Mouse (Mus musculus): Measurements from ENCODE around the gene Sgf29. TPM values are rescaled to one million over a fixed set of nuclear protein-coding genes. Genes with fewer than 3 reads are reported as not detected.

Sgf29 gene
- polyA plus RNA-seq, 1 experiment from 2014 or later, result 53.7 TPM

DNA sequence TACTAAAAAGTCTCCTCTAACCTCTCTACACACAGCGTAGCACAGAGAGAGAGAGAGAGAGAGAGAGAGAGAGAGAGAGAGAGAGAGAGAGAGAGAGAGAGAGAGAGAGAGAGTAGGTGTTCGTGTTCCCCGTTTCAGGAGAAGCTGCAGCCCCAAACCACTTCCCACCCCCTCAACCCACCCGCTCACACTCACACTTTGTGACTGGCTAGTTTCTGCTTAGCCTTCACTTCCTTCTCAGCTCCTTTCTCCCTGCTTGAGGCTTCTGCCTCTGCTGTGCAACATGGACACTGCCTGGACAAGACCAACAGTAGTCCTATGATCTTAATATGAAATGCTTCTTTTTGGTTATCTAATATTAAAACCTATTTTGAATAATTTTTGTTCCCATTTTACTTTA lies 61.2 kb downstream of the Sgf29 start:
- Histone ChIP-seq H3K4me3 (ENCODE audit: low read depth, low read length) (no peak overlapping the region), H3K4me1 (replicated peaks; ENCODE audit: control insufficient read depth, insufficient read depth, low read length) (peaks cover 4% of the 10 kb centered on the region), H3K4me2 (no peak overlapping the region), H3K27ac (ENCODE audit: low read depth, low read length) (no peak overlapping the region), H3K27me3 (replicated peaks; ENCODE audit: control insufficient read depth, insufficient read depth, low read length) (no peaks in the 10 kb centered on the region; the same call in 1 of the 2 replicates), H3K36me3 (ENCODE audit: control insufficient read depth, insufficient read depth, low read length) (no peaks in the 10 kb centered on the region), H3K9ac (ENCODE audit: low read depth, low read length) (no peak overlapping the region), H3K9me3 (ENCODE audit: control insufficient read depth, low read length) (no peaks in the 10 kb centered on the region)
- ATAC-seq (replicated peaks; ENCODE audit: low FRiP score), result no peak
- no peak for DNase-seq (ENCODE audit: low spot score)
- WGBS, result 55% methylated on average over 4 of the region's 4 CpGs

- Histone ChIP-seq H3K9me3 (ENCODE audit: control insufficient read depth, low read length) (no peaks in the 10 kb centered on the region), H3K27ac (ENCODE audit: low read depth, low read length) (no peak overlapping the region), H3K9ac (ENCODE audit: low read depth, low read length) (no peak overlapping the region), H3K4me1 (replicated peaks; ENCODE audit: control insufficient read depth, insufficient read depth, low read length) (peaks cover 4% of the 10 kb centered on the region), H3K27me3 (replicated peaks; ENCODE audit: control insufficient read depth, insufficient read depth, low read length) (no peaks in the 10 kb centered on the region), H3K4me2 (no peak overlapping the region), H3K36me3 (ENCODE audit: control insufficient read depth, insufficient read depth, low read length) (no peaks in the 10 kb centered on the region), H3K4me3 (ENCODE audit: low read depth, low read length) (no peak overlapping the region)
- ATAC-seq (replicated peaks; ENCODE audit: low FRiP score), result no peak
- DNase-seq (ENCODE audit: low spot score), result no peak
- WGBS, result 79% methylated on average over 3 of the region's 3 CpGs
Measured at GRCm38 (mm10) chr7:126711910-126712309, 62.8 kb downstream of the Sgf29 start.

GRCm38 (mm10) chr7:126715679-126716078 lies 66.6 kb downstream of the Sgf29 start:
- Histone ChIP-seq H3K4me1 (replicated peaks; ENCODE audit: control insufficient read depth, insufficient read depth, low read length) (no peaks in the 10 kb centered on the region), H3K9me3 (ENCODE audit: control insufficient read depth, low read length) (no peaks in the 10 kb centered on the region), H3K9ac (ENCODE audit: low read depth, low read length) (no peak overlapping the region), H3K27me3 (replicated peaks; ENCODE audit: control insufficient read depth, insufficient read depth, low read length) (no peaks in the 10 kb centered on the region), H3K27ac (ENCODE audit: low read depth, low read length) (no peak overlapping the region), H3K4me3 (ENCODE audit: low read depth, low read length) (no peak overlapping the region), H3K4me2 (no peak overlapping the region), H3K36me3 (ENCODE audit: control insufficient read depth, insufficient read depth, low read length) (no peaks in the 10 kb centered on the region)
- WGBS, result 79% methylated on average over 4 of the region's 4 CpGs
- ATAC-seq (replicated peaks; ENCODE audit: low FRiP score), result no peak
- DNase-seq (ENCODE audit: low spot score), result no peak

GRCm38 (mm10) chr7:126717566-126717965 lies 68.5 kb downstream of the Sgf29 start:
- H3K9me3 ChIP-seq (ENCODE audit: control insufficient read depth, low read length), result no peaks in the 10 kb centered on the region
- H3K36me3 ChIP-seq (ENCODE audit: control insufficient read depth, insufficient read depth, low read length), result no peaks in the 10 kb centered on the region
- no peaks in the 10 kb centered on the region for H3K27me3 ChIP-seq (replicated peaks; ENCODE audit: control insufficient read depth, insufficient read depth, low read length)
- DNase-seq (ENCODE audit: low spot score), result no peak
- WGBS, result 92% methylated on average over 3 of the region's 3 CpGs
- H3K9ac ChIP-seq (ENCODE audit: low read depth, low read length), result no peak overlapping the region
- no peak overlapping the region for H3K4me3 ChIP-seq (ENCODE audit: low read depth, low read length)
- H3K4me2 ChIP-seq, result no peak overlapping the region
- no peak for ATAC-seq (replicated peaks; ENCODE audit: low FRiP score)
- H3K4me1 ChIP-seq (replicated peaks; ENCODE audit: control insufficient read depth, insufficient read depth, low read length), result no peaks in the 10 kb centered on the region
- no peak overlapping the region for H3K27ac ChIP-seq (ENCODE audit: low read depth, low read length)

DNA sequence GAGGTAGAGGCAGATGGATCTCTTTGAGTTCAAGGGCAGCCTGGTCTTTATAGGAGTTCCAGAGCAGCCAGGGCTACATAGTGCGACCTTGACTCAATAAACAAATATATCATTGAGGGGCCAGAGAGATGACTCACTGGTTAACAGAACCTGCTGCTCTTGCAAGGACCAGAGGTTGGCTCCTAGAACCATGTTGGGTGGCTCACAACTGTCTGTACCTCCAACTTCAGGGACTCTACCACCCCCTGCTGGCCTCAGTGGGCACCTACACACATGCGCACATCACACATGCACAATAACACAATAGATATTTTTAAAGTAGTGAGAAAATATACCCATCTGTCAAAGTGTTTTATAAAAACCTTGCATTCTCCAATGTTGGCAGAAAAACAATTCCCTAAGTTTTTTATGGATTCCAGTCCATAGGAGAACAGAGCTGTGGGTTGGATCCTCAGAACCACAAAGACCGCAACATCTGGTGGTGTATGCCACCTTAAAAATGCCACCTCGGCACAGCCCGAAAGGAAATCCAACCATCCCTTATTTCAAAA lies 69.8 kb downstream of the Sgf29 start:
- H3K4me2 ChIP-seq, result no peak overlapping the region
- H3K9me3 ChIP-seq (ENCODE audit: control insufficient read depth, low read length), result no peaks in the 10 kb centered on the region
- H3K27me3 ChIP-seq (replicated peaks; ENCODE audit: control insufficient read depth, insufficient read depth, low read length), result no peaks in the 10 kb centered on the region
- ATAC-seq (replicated peaks; ENCODE audit: low FRiP score) (no peak), DNase-seq (ENCODE audit: low spot score) (no peak)
- no peak overlapping the region for H3K27ac ChIP-seq (ENCODE audit: low read depth, low read length)
- WGBS, result 90% methylated on average over 5 of the region's 5 CpGs
- no peak overlapping the region for H3K4me3 ChIP-seq (ENCODE audit: low read depth, low read length)
- no peaks in the 10 kb centered on the region for H3K4me1 ChIP-seq (replicated peaks; ENCODE audit: control insufficient read depth, insufficient read depth, low read length)
- H3K9ac ChIP-seq (ENCODE audit: low read depth, low read length), result no peak overlapping the region
- no peaks in the 10 kb centered on the region for H3K36me3 ChIP-seq (ENCODE audit: control insufficient read depth, insufficient read depth, low read length)

DNA sequence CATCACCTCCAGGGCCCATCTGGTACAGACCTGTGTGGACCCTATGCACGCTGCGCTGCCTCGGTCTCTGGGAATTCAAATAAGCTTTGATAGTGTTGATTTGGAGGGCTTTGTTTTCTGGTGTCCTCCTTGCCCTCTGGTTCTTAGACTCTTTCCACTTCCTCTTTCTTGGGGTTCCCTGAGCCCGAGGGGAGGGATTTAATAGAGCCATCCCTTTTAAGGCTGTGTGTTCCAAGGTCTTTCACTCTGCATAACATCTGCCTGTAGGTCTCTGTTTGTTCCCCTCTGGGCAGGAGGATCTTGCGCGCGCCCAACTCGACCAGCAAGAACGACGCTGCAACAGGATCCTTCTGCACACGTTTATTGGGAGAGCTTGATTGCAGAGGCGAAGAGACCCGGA lies 72.5 kb downstream of the Sgf29 start:
- Histone ChIP-seq H3K4me2 (no peak overlapping the region), H3K4me1 (replicated peaks; ENCODE audit: control insufficient read depth, insufficient read depth, low read length) (no peaks in the 10 kb centered on the region), H3K27me3 (replicated peaks; ENCODE audit: control insufficient read depth, insufficient read depth, low read length) (no peaks in the 10 kb centered on the region), H3K9ac (ENCODE audit: low read depth, low read length) (no peak overlapping the region), H3K27ac (ENCODE audit: low read depth, low read length) (no peak overlapping the region), H3K36me3 (ENCODE audit: control insufficient read depth, insufficient read depth, low read length) (no peaks in the 10 kb centered on the region), H3K9me3 (ENCODE audit: control insufficient read depth, low read length) (no peaks in the 10 kb centered on the region), H3K4me3 (ENCODE audit: low read depth, low read length) (no peak overlapping the region)
- DNase-seq (ENCODE audit: low spot score), result no peak
- 87% methylated on average over 13 of the region's 13 CpGs for WGBS
- ATAC-seq (replicated peaks; ENCODE audit: low FRiP score), result no peak

Other genes with a start within 250 kb of the Sgf29 start
- gene Cd19, start 234.4 kb upstream of the Sgf29 start, polyA plus RNA-seq (2014; fragmentation: Nextera tagmentation; extraction: Ambion mirVana), result 0.13 TPM in 1 of 2 replicates, not detected in the other
- 15.6 and 16.0 TPM in 2 replicates for gene Rabep2, start 220.6 kb upstream of the Sgf29 start, polyA plus RNA-seq (2014; fragmentation: Nextera tagmentation; extraction: Ambion mirVana)
- 1.3 TPM in 2 replicates for gene Atp2a1, start 186.2 kb upstream of the Sgf29 start, polyA plus RNA-seq (2014; fragmentation: Nextera tagmentation; extraction: Ambion mirVana)
- 26.2 and 26.4 TPM in 2 replicates for gene Sh2b1, start 173.9 kb upstream of the Sgf29 start, polyA plus RNA-seq (2014; fragmentation: Nextera tagmentation; extraction: Ambion mirVana)
- 193 and 211 TPM in 2 replicates for gene Tufm, start 161.9 kb upstream of the Sgf29 start, polyA plus RNA-seq (2014; fragmentation: Nextera tagmentation; extraction: Ambion mirVana)
- gene Atxn2l, start 145.9 kb upstream of the Sgf29 start, polyA plus RNA-seq (2014; fragmentation: Nextera tagmentation; extraction: Ambion mirVana), result 71.4 and 75.7 TPM in 2 replicates
- 195 and 201 TPM in 2 replicates for gene Eif3c, start 82.9 kb upstream of the Sgf29 start, polyA plus RNA-seq (2014; fragmentation: Nextera tagmentation; extraction: Ambion mirVana)
- 0.68 and 1.4 TPM in 2 replicates for gene Apobr, start 64.4 kb upstream of the Sgf29 start, polyA plus RNA-seq (2014; fragmentation: Nextera tagmentation; extraction: Ambion mirVana)
- gene Cln3, start 63.5 kb upstream of the Sgf29 start, polyA plus RNA-seq (2014; fragmentation: Nextera tagmentation; extraction: Ambion mirVana), result 19.7 and 25.2 TPM in 2 replicates
- not detected in 2 replicates for gene Il27, start 54.4 kb upstream of the Sgf29 start, polyA plus RNA-seq (2014; fragmentation: Nextera tagmentation; extraction: Ambion mirVana)
- gene Nupr1, start 18.4 kb upstream of the Sgf29 start, polyA plus RNA-seq (2014; fragmentation: Nextera tagmentation; extraction: Ambion mirVana), result 4.3 and 7.1 TPM in 2 replicates
- gene Sult1a1, start 27.1 kb downstream of the Sgf29 start, polyA plus RNA-seq (2014; fragmentation: Nextera tagmentation; extraction: Ambion mirVana), result 0.14 and 0.44 TPM in 2 replicates
- 210 and 217 TPM in 2 replicates for gene Bola2, start 46.1 kb downstream of the Sgf29 start, polyA plus RNA-seq (2014; fragmentation: Nextera tagmentation; extraction: Ambion mirVana)
- gene Slx1b, start 46.5 kb downstream of the Sgf29 start, polyA plus RNA-seq (2014; fragmentation: Nextera tagmentation; extraction: Ambion mirVana), result 6.6 and 7.7 TPM in 2 replicates
- 94.0 and 94.9 TPM in 2 replicates for gene Coro1a, start 58.5 kb downstream of the Sgf29 start, polyA plus RNA-seq (2014; fragmentation: Nextera tagmentation; extraction: Ambion mirVana)
- gene Mapk3, start 110.3 kb downstream of the Sgf29 start, polyA plus RNA-seq (2014; fragmentation: Nextera tagmentation; extraction: Ambion mirVana), result 34.0 and 39.3 TPM in 2 replicates
- 0.87 and 0.96 TPM in 2 replicates for gene Gdpd3, start 117.0 kb downstream of the Sgf29 start, polyA plus RNA-seq (2014; fragmentation: Nextera tagmentation; extraction: Ambion mirVana)
- gene Ypel3, start 127.6 kb downstream of the Sgf29 start, polyA plus RNA-seq (2014; fragmentation: Nextera tagmentation; extraction: Ambion mirVana), result 49.1 and 52.2 TPM in 2 replicates
- gene Tbx6, start 132.2 kb downstream of the Sgf29 start, polyA plus RNA-seq (2014; fragmentation: Nextera tagmentation; extraction: Ambion mirVana), result 0.22 and 0.55 TPM in 2 replicates
- 266 and 269 TPM in 2 replicates for gene Ppp4c, start 143.2 kb downstream of the Sgf29 start, polyA plus RNA-seq (2014; fragmentation: Nextera tagmentation; extraction: Ambion mirVana)
- 0.21 TPM in 1 of 2 replicates, not detected in the other for gene Fam57b, start 148.4 kb downstream of the Sgf29 start, polyA plus RNA-seq (2014; fragmentation: Nextera tagmentation; extraction: Ambion mirVana)
- not detected in 2 replicates for gene 4930451I11Rik, start 182.3 kb downstream of the Sgf29 start, polyA plus RNA-seq (2014; fragmentation: Nextera tagmentation; extraction: Ambion mirVana)
- 0.52 and 1.6 TPM in 2 replicates for gene Doc2a, start 198.1 kb downstream of the Sgf29 start, polyA plus RNA-seq (2014; fragmentation: Nextera tagmentation; extraction: Ambion mirVana)
- 17.3 and 24.6 TPM in 2 replicates for gene Hirip3, start 212.7 kb downstream of the Sgf29 start, polyA plus RNA-seq (2014; fragmentation: Nextera tagmentation; extraction: Ambion mirVana)
- gene Ino80e, start 213.1 kb downstream of the Sgf29 start, polyA plus RNA-seq (2014; fragmentation: Nextera tagmentation; extraction: Ambion mirVana), result 124 and 130 TPM in 2 replicates
- gene Taok2, start 235.4 kb downstream of the Sgf29 start, polyA plus RNA-seq (2014; fragmentation: Nextera tagmentation; extraction: Ambion mirVana), result 23.0 and 24.0 TPM in 2 replicates